Mouse (Mus musculus): Measurements from ENCODE around the gene Ccpg1. TPM values are rescaled to one million over a fixed set of nuclear protein-coding genes. Genes with fewer than 3 reads are reported as not detected.

The Ccpg1 gene
- 77.0 and 85.4 TPM in 2 replicates for polyA plus RNA-seq (2012; rRNA removed)

- DNase-seq (ENCODE audit: extremely low spot score in 1 of 2, low spot score in 1 of 2), result peak; percentile 98
Measured at GRCm38 (mm10) chr9:72985250-72986220, at the start of gene Ccpg1, which contains the start of gene Ccpg1os. TSS of gene Ccpg1 (plus strand) at chr9:72985429. TSS of gene Ccpg1os (minus strand) at chr9:72985382.

GRCm38 (mm10) chr9:72936301-72936700, 48.9 kb upstream of the Ccpg1 start:
- DNase-seq (ENCODE audit: extremely low spot score in 1 of 2, low spot score in 1 of 2), result no peak

GRCm38 (mm10) chr9:72943424-72943823, 41.8 kb upstream of the Ccpg1 start:
- no peak for DNase-seq (ENCODE audit: extremely low spot score in 1 of 2, low spot score in 1 of 2)

GRCm38 (mm10) chr9:72944286-72944685, 40.9 kb upstream of the Ccpg1 start:
- DNase-seq (ENCODE audit: extremely low spot score in 1 of 2, low spot score in 1 of 2), result no peak

GRCm38 (mm10) chr9:72947010-72947409, 38.2 kb upstream of the Ccpg1 start:
- no peak for DNase-seq (ENCODE audit: extremely low spot score in 1 of 2, low spot score in 1 of 2)

GRCm38 (mm10) chr9:72949572-72949971, 35.7 kb upstream of the Ccpg1 start:
- DNase-seq (ENCODE audit: extremely low spot score in 1 of 2, low spot score in 1 of 2), result no peak

GRCm38 (mm10) chr9:72954746-72955145, 30.5 kb upstream of the Ccpg1 start:
- DNase-seq (ENCODE audit: extremely low spot score in 1 of 2, low spot score in 1 of 2), result peak in 1 of 2 experiments; percentile 18

GRCm38 (mm10) chr9:72955546-72955945, 29.7 kb upstream of the Ccpg1 start:
- peak in 1 of 2 experiments; percentile 61 for DNase-seq (ENCODE audit: extremely low spot score in 1 of 2, low spot score in 1 of 2)

GRCm38 (mm10) chr9:72958521-72959450, 26.4 kb upstream of the Ccpg1 start, which contains the start of the genes Dyx1c1 and Gm44503:
TSS of gene Dyx1c1 (plus strand) at chr9:72958785.
TSS of gene Gm44503 (plus strand) at chr9:72958852.
- peak; percentile 46 to 69 for DNase-seq (ENCODE audit: extremely low spot score in 1 of 2, low spot score in 1 of 2)

GRCm38 (mm10) chr9:72961346-72961745, 23.9 kb upstream of the Ccpg1 start:
- no peak for DNase-seq (ENCODE audit: extremely low spot score in 1 of 2, low spot score in 1 of 2)

GRCm38 (mm10) chr9:72961959-72962358, 23.3 kb upstream of the Ccpg1 start:
- DNase-seq (ENCODE audit: extremely low spot score in 1 of 2, low spot score in 1 of 2), result no peak

GRCm38 (mm10) chr9:72968349-72969061, 16.7 kb upstream of the Ccpg1 start:
- peak; percentile 74 to 81 for DNase-seq (ENCODE audit: extremely low spot score in 1 of 2, low spot score in 1 of 2)

- DNase-seq (ENCODE audit: extremely low spot score in 1 of 2, low spot score in 1 of 2), result no peak
Measured at GRCm38 (mm10) chr9:72969874-72970273, 15.4 kb upstream of the Ccpg1 start.

- no peak for DNase-seq (ENCODE audit: extremely low spot score in 1 of 2, low spot score in 1 of 2)
Measured at GRCm38 (mm10) chr9:72972435-72972834, 12.8 kb upstream of the Ccpg1 start.

GRCm38 (mm10) chr9:72972984-72973383, 12.2 kb upstream of the Ccpg1 start:
- DNase-seq (ENCODE audit: extremely low spot score in 1 of 2, low spot score in 1 of 2), result no peak

GRCm38 (mm10) chr9:72974734-72975133, 10.5 kb upstream of the Ccpg1 start:
- DNase-seq (ENCODE audit: extremely low spot score in 1 of 2, low spot score in 1 of 2), result no peak

GRCm38 (mm10) chr9:72975242-72975641, 10.0 kb upstream of the Ccpg1 start:
- no peak for DNase-seq (ENCODE audit: extremely low spot score in 1 of 2, low spot score in 1 of 2)

- no peak for DNase-seq (ENCODE audit: extremely low spot score in 1 of 2, low spot score in 1 of 2)
Measured at GRCm38 (mm10) chr9:72983066-72983465, 2.2 kb upstream of the Ccpg1 start.

- no peak for DNase-seq (ENCODE audit: extremely low spot score in 1 of 2, low spot score in 1 of 2)
Measured at GRCm38 (mm10) chr9:72987703-72988102, 2.5 kb downstream of the Ccpg1 start.

GRCm38 (mm10) chr9:72988706-72989105, 3.5 kb downstream of the Ccpg1 start:
- no peak for DNase-seq (ENCODE audit: extremely low spot score in 1 of 2, low spot score in 1 of 2)
